Mouse (Mus musculus) megakaryocyte, embryonic 14.5 days (primary cell): ENCODE results near the gene Fam198b.

Experiments
- FLI1 ChIP-seq: IDR thresholded peaks from 2 replicates; pipeline ENCODE4 v1.6.1; 2012; ENCODE audit warnings: low read length, inconsistent platforms, mixed read lengths
- GATA1 ChIP-seq: IDR thresholded peaks from 3 replicates; pipeline ENCODE4 v1.6.1; 2012; ENCODE audit warnings: mixed read lengths, low read length, inconsistent platforms, borderline replicate concordance

- TF ChIP-seq GATA1, result no peak
- no peak for TF ChIP-seq FLI1
Observed at GRCm38 (mm10) chr3:79914012-79914411, 29.7 kb downstream of the Fam198b start.
